Mouse (Mus musculus) hindbrain, embryonic 11.5 days (tissue): ENCODE data around the gene Skiv2l. TPM values are rescaled to one million over a fixed set of nuclear protein-coding genes. Genes with fewer than 3 reads are reported as not detected.
"Not testable (repeated sequence)": the region's sequence is repeated elsewhere in the genome, so short reads cannot be mapped to it uniquely, and the experiment has no call there.

Experiments
- ATAC-seq: fragments of 200-750 bp; cut with Nextera tagmentation; 2 replicates; pipeline ENCODE4 v1.8.0; 2017; ENCODE audit warnings: mild to moderate bottlenecking, moderate TSS enrichment, moderate library complexity; ENCODE audit not compliant: low FRiP score
- DNase-seq: peaks from one replicate; pipeline ENCODE4 v3.0.0-alpha.2; 2015; ENCODE audit warnings: low spot score
- H3K27ac ChIP-seq: fragments of 300-500 bp; sonication (generic); 2 replicates; pipeline ENCODE4 v1.5.1; 2014; ENCODE audit warnings: mild to moderate bottlenecking, low read depth, low read length
- H3K27me3 ChIP-seq: fragments of 300-500 bp; sonication (generic); 2 replicates; pipeline ENCODE4 v1.6.1; 2014; ENCODE audit warnings: mild to moderate bottlenecking, low read length, moderate library complexity, mixed read lengths; ENCODE audit not compliant: control insufficient read depth, insufficient read depth
- H3K36me3 ChIP-seq: fragments of 300-500 bp; sonication (generic); 2 replicates; pipeline ENCODE4 v1.6.1; 2014; ENCODE audit warnings: mild to moderate bottlenecking, low read length, moderate library complexity, mixed read lengths; ENCODE audit not compliant: control insufficient read depth, insufficient read depth
- H3K4me1 ChIP-seq: fragments of 300-500 bp; sonication (generic); replicated peaks from 2 replicates; pipeline ENCODE4 v1.6.1; 2014; ENCODE audit warnings: low read length, mixed read lengths; ENCODE audit not compliant: control insufficient read depth, insufficient read depth
- H3K4me2 ChIP-seq: fragments of 300-500 bp; sonication (generic); replicated peaks from 2 replicates; pipeline ENCODE4 v1.6.1; 2014; ENCODE audit warnings: mild to moderate bottlenecking, low read depth, low read length
- H3K4me3 ChIP-seq: fragments of 300-500 bp; sonication (generic); 2 replicates; pipeline ENCODE4 v1.5.1; 2014; ENCODE audit warnings: low read depth, low read length
- H3K9ac ChIP-seq: fragments of 300-500 bp; sonication (generic); 2 replicates; pipeline ENCODE4 v1.6.1; 2014; ENCODE audit warnings: low read depth, low read length
- H3K9me3 ChIP-seq: fragments of 300-500 bp; sonication (generic); 2 replicates; pipeline ENCODE4 v1.6.1; 2016; ENCODE audit warnings: low read length; ENCODE audit not compliant: control insufficient read depth
- WGBS: fragments of 180-500 bp; shearing (Covaris S2); extraction: QIAGEN DNeasy Blood & Tissue Kit; methylation state at CpG from one replicate; pipeline ENCODE4 v1.1.7; 2014; 5-methylcytosine and 5-hydroxymethylcytosine counted together
- polyA plus RNA-seq: library from polyadenylated mRNA; unstranded; fragments of >200 nt; fragmentation: Nextera tagmentation; extraction: Ambion mirVana; gene quantifications from 2 replicates; pipeline ENCODE4 v1.2.1, GENCODE M21; 2014

The Skiv2l gene
- polyA plus RNA-seq, 1 experiment from 2014 or later: 26.9 TPM

GRCm38 (mm10) chr17:34800781-34801305, 49.2 kb downstream of the Skiv2l start:
- 92% methylated on average over 16 of the region's 16 CpGs for WGBS
- not testable (repeated sequence) for DNase-seq, H3K9ac ChIP-seq, H3K27ac ChIP-seq, H3K4me3 ChIP-seq, H3K27me3 ChIP-seq, H3K9me3 ChIP-seq, ATAC-seq, H3K36me3 ChIP-seq, H3K4me1 ChIP-seq, H3K4me2 ChIP-seq

GRCm38 (mm10) chr17:34799531-34799925, 50.5 kb downstream of the Skiv2l start:
- no peak overlapping the region for H3K4me2 ChIP-seq
- no peak overlapping the region for H3K27ac ChIP-seq
- no peak for DNase-seq
- no peak for ATAC-seq
- no peaks in the 10 kb centered on the region for H3K4me1 ChIP-seq
- no peak overlapping the region for H3K4me3 ChIP-seq
- H3K9ac ChIP-seq: no peak overlapping the region
- no peaks in the 10 kb centered on the region for H3K36me3 ChIP-seq
- H3K9me3 ChIP-seq: no peaks in the 10 kb centered on the region
- 82% methylated on average over 4 of the region's 4 CpGs for WGBS
- H3K27me3 ChIP-seq: no peaks in the 10 kb centered on the region

- DNase-seq: no peak
- no peak overlapping the region for H3K4me3 ChIP-seq
- H3K4me2 ChIP-seq: no peak overlapping the region
- H3K27ac ChIP-seq: no peak overlapping the region
- no peaks in the 10 kb centered on the region for H3K27me3 ChIP-seq
- H3K4me1 ChIP-seq: no peaks in the 10 kb centered on the region
- no peaks in the 10 kb centered on the region for H3K9me3 ChIP-seq
- H3K36me3 ChIP-seq: no peaks in the 10 kb centered on the region
- ATAC-seq: no peak
- no peak overlapping the region for H3K9ac ChIP-seq
- 93% methylated on average over 14 of the region's 17 CpGs for WGBS
Observed at GRCm38 (mm10) chr17:34798866-34799530, 51.0 kb downstream of the Skiv2l start.

- H3K9ac ChIP-seq, H3K4me1 ChIP-seq, H3K4me2 ChIP-seq, H3K36me3 ChIP-seq, DNase-seq, H3K4me3 ChIP-seq, ATAC-seq, H3K27me3 ChIP-seq, H3K27ac ChIP-seq, H3K9me3 ChIP-seq: not testable (repeated sequence)
- 83% methylated on average over 6 of the region's 7 CpGs for WGBS
Observed at GRCm38 (mm10) chr17:34798071-34798470, 51.9 kb downstream of the Skiv2l start.

- H3K4me1 ChIP-seq, H3K9ac ChIP-seq, DNase-seq, H3K27me3 ChIP-seq, H3K9me3 ChIP-seq, H3K4me3 ChIP-seq, H3K36me3 ChIP-seq, H3K27ac ChIP-seq, ATAC-seq, H3K4me2 ChIP-seq: not testable (repeated sequence)
- 87% methylated on average over 10 of the region's 10 CpGs for WGBS
Observed at GRCm38 (mm10) chr17:34797211-34797995, 52.6 kb downstream of the Skiv2l start.

- no peak for ATAC-seq
- Histone ChIP-seq H3K9ac (no peak overlapping the region), H3K4me1 (no peaks in the 10 kb centered on the region), H3K36me3 (no peaks in the 10 kb centered on the region), H3K27ac (no peak overlapping the region), H3K27me3 (no peaks in the 10 kb centered on the region), H3K9me3 (no peaks in the 10 kb centered on the region), H3K4me3 (no peak overlapping the region), H3K4me2 (no peak overlapping the region)
- DNase-seq: no peak
- WGBS: 81% methylated on average over 8 of the region's 8 CpGs
Observed at GRCm38 (mm10) chr17:34796311-34797140, 53.5 kb downstream of the Skiv2l start.

GRCm38 (mm10) chr17:34795633-34796032, 54.4 kb downstream of the Skiv2l start:
- Histone ChIP-seq H3K27ac (no peak overlapping the region), H3K9ac (no peak overlapping the region), H3K4me2 (no peak overlapping the region), H3K36me3 (no peaks in the 10 kb centered on the region), H3K27me3 (no peaks in the 10 kb centered on the region), H3K4me3 (no peak overlapping the region), H3K9me3 (no peaks in the 10 kb centered on the region), H3K4me1 (no peaks in the 10 kb centered on the region)
- WGBS: 57% methylated on average over 9 of the region's 9 CpGs
- ATAC-seq (no peak), DNase-seq (peak; percentile 53)

- ATAC-seq (no peak), DNase-seq (no peak)
- WGBS: 87% methylated on average over 10 of the region's 10 CpGs
- Histone ChIP-seq H3K36me3 (no peaks in the 10 kb centered on the region), H3K9ac (no peak overlapping the region), H3K4me1 (no peaks in the 10 kb centered on the region), H3K9me3 (no peaks in the 10 kb centered on the region), H3K4me3 (no peak overlapping the region), H3K4me2 (no peak overlapping the region), H3K27me3 (no peaks in the 10 kb centered on the region), H3K27ac (no peak overlapping the region)
Observed at GRCm38 (mm10) chr17:34795016-34795415, 55.0 kb downstream of the Skiv2l start.
